Comparison of ENCODE assay signal across 12 mouse cellular contexts in the genomic region with DNA sequence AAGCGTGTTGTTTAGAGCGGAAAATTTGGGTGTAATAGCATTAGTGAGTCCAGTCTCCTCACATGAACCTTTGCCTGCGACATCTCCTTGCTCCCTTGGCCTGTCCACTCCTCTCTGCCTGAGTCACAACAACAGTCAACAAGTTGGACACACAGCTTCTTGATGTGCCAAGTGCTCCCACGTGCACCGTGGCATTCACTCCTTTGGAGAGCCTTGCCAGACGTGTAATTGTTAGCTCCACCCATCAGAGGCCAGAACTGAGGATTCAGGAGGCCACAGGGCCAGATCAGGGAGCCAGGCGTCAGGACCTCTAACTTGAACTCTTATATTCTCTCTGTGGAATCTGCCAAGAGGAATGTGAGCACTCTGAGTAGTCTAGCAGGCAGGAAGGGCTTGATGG. TPM values are rescaled to one million over a fixed set of nuclear protein-coding genes. Genes with fewer than 3 reads are reported as not detected.
A peak's percentile ranks its signal among the peaks of the same experiment; 100 is the strongest.
DNase-seq lines count a peak whose midpoint lies in the region; ATAC-seq lines count a peak whose summit lies in the region.
"Had no signal": no experiment of that assay in that cellular context is flagged by ENCODE, and none has a peak within 500 bp of the region (broad histone marks: within the 10 kb centered on the region; RNA-seq: fewer than 3 reads in every experiment).

No protein-coding gene starts in this region.

- H3K27ac ChIP-seq in embryonic facial prominence, embryonic 12.5 days = peak overlapping the region; percentile 92
- H3K27ac ChIP-seq in heart, embryonic 13.5 days (replicated peaks) = 0 out of 2 replicates have a peak overlapping the region, but pooled peaks have one; percentile 78
- H3K27ac ChIP-seq: liver, embryonic 14.5 days had no signal

- H3K4me3 ChIP-seq in embryonic facial prominence, embryonic 12.5 days = no peak overlapping the region
- no peak overlapping the region for H3K4me3 ChIP-seq in heart, embryonic 13.5 days

- intact Hi-C loops in left cerebral cortex, postnatal 10 days (cut with DNase I) = no loop called here

- no peaks in the 10 kb centered on the region for H3K36me3 ChIP-seq in embryonic facial prominence, embryonic 12.5 days
- H3K36me3 ChIP-seq in heart, embryonic 13.5 days = no peaks in the 10 kb centered on the region

- no peak overlapping the region for H3K4me2 ChIP-seq in embryonic facial prominence, embryonic 12.5 days (replicated peaks)
- H3K4me2 ChIP-seq in heart, embryonic 13.5 days = no peak overlapping the region

- no peaks in the 10 kb centered on the region for H3K9me3 ChIP-seq in embryonic facial prominence, embryonic 12.5 days
- no peaks in the 10 kb centered on the region for H3K9me3 ChIP-seq in heart, embryonic 13.5 days

- DNase-seq in ovary, postnatal 36 days (ENCODE audit: low spot score) = peak; percentile 32
- no peak for DNase-seq in ovary, postnatal 14 days (ENCODE audit: low spot score)
- peak; percentile 43 for DNase-seq in lung, postnatal 25 days (ENCODE audit: low spot score)
- no peak for DNase-seq in neural tube, embryonic 10.5 days (ENCODE audit: extremely low spot score, low spot score)
- no peak for DNase-seq in thymus, postnatal 14 days
- DNase-seq in left cerebral cortex, postnatal 10 days (ENCODE audit: extremely low spot score in 1 of 2, low spot score in 2 of 2) = no peak
- DNase-seq: layer of hippocampus, adult 9-11 months; midbrain, embryonic 14.5 days had no signal

- no peak overlapping the region for H3K9ac ChIP-seq in embryonic facial prominence, embryonic 12.5 days
- H3K9ac ChIP-seq in heart, embryonic 13.5 days = no peak overlapping the region
- H3K9ac ChIP-seq: liver, embryonic 14.5 days had no signal

- H3K27me3 ChIP-seq in embryonic facial prominence, embryonic 12.5 days = no peaks in the 10 kb centered on the region
- H3K27me3 ChIP-seq in heart, embryonic 13.5 days (replicated peaks) = no peaks in the 10 kb centered on the region

- ATAC-seq in embryonic facial prominence, embryonic 12.5 days (ENCODE audit: insufficient number of reproducible peaks, insufficient read depth, low FRiP score, low TSS enrichment) = no peak
- no peak for ATAC-seq in heart, embryonic 13.5 days (ENCODE audit: extremely low read depth, insufficient number of reproducible peaks, low FRiP score, low TSS enrichment)
- ATAC-seq: intestine, postnatal 0 days had no signal

- H3K4me1 ChIP-seq in embryonic facial prominence, embryonic 12.5 days = peaks cover 61% of the 10 kb centered on the region
- H3K4me1 ChIP-seq in heart, embryonic 13.5 days = peaks cover 52% of the 10 kb centered on the region

- WGBS in embryonic facial prominence, embryonic 12.5 days = 45% methylated on average over 7 of the region's 7 CpGs
- WGBS in heart, embryonic 13.5 days = 52% methylated on average over 7 of the region's 7 CpGs

RNA-seq across cellular contexts. Expression of a gene that starts 58.7 kb away (rescaled TPM):
- 18.3 and 20.8 TPM in 2 replicates for polyA plus RNA-seq in embryonic facial prominence, embryonic 12.5 days (2016; fragmentation: Nextera tagmentation; extraction: Ambion mirVana)
- 5.0 and 5.4 TPM in 2 replicates for polyA plus RNA-seq in heart, embryonic 13.5 days (2015; fragmentation: Nextera tagmentation; extraction: Ambion mirVana)
- 10 to 100 TPM in 1 of 2 experiments, 1 to 10 TPM in 1; 7.8 to 10.5 TPM for total RNA-seq in left cerebral cortex, postnatal 10 days (2021)

Comparison
In these comparisons a context has a peak if more than half of its experiments do, and no peak if none do; other contexts are left out.
1. DNase-seq: peak in ovary, postnatal 36 days (single experiment) and lung, postnatal 25 days (single experiment); none in ovary, postnatal 14 days (single experiment), neural tube, embryonic 10.5 days (single experiment), thymus, postnatal 14 days (single experiment) and left cerebral cortex, postnatal 10 days (0 of 2).